Mouse (Mus musculus): Measurements from ENCODE around the gene Stx19.

DNA sequence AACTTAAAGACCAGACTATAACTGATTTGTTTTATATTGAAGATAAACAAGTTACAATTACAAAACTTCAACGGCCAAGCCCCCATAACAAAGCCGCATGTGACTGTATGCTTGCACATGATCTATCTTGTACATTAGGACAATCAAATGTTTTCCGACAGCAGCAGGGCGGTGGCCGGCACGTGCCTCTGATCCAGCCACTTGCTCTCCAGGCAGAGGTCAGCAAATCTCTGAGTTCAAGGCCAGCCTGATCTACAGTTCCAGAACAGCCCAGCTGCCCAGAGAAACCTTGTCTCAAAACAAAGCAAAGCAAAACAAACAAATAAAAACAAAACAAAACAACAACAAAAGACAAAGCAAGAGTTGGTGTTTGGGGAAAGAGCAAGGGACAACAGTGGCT, 40.9 kb downstream of the Stx19 start:
- TF ChIP-seq FLI1 (IDR thresholded peaks at IDR 0.05; ENCODE audit: low read length) (no peak), GATA1 (IDR thresholded peaks at IDR 0.05; ENCODE audit: borderline replicate concordance, low read length) (no peak)
